Mouse (Mus musculus) left cerebral cortex, postnatal 14 days (tissue): ENCODE data around the gene Cnpy1. TPM values are rescaled to one million over a fixed set of nuclear protein-coding genes. Genes with fewer than 3 reads are reported as not detected.

Experiments used
- total RNA-seq, 2 experiments: library from RNA; stranded (reverse); gene quantifications; 2 replicates each; pipeline ENCODE4 v1.2.3; 2021

Gene Cnpy1
- total RNA-seq, 2 experiments from 2014 or later, result 0.17 to 0.33 TPM

Other genes starting within 250 kb of the Cnpy1 start
- 10 to 100 TPM; 71.4 to 76.6 TPM for gene Insig1, start 174.4 kb downstream of the Cnpy1 start, total RNA-seq
- under 1 TPM; 0.13 to 0.44 TPM for gene En2, start 80.1 kb downstream of the Cnpy1 start, total RNA-seq
- 10 to 100 TPM; 59.0 to 59.5 TPM for gene Rbm33, start 71.3 kb upstream of the Cnpy1 start, total RNA-seq
- gene Shh, start 221.4 kb upstream of the Cnpy1 start, total RNA-seq, result 1 to 10 TPM; 2.9 to 3.4 TPM